Mouse (Mus musculus) T-helper 2 cell (primary cell): ENCODE measurements around the gene Ppp4r2.

Experiments used
- in situ Hi-C: fragments of 300-600 bp; cut with MboI, MseI; formaldehyde crosslinking; loops from one replicate; pipeline ENCODE4 v1.15.1; 2025; ENCODE audit warnings: high pct_unique_total_duplicates

The Ppp4r2 gene

GRCm38 (mm10) chr6:100833355-100833754 lies at the start of gene Ppp4r2:
Gene Ppp4r2, plus strand, starts transcription at chr6:100833622.
- in situ Hi-C loops: no loop called here

- in situ Hi-C loops: no loop called here
These were observed 45.7 kb upstream of the Ppp4r2 start for GRCm38 (mm10) chr6:100787726-100788125.

GRCm38 (mm10) chr6:100789161-100789560 lies 44.3 kb upstream of the Ppp4r2 start:
- in situ Hi-C loops: no loop called here

GRCm38 (mm10) chr6:100792055-100792659 lies 41.3 kb upstream of the Ppp4r2 start:
- in situ Hi-C loops: no loop called here

DNA sequence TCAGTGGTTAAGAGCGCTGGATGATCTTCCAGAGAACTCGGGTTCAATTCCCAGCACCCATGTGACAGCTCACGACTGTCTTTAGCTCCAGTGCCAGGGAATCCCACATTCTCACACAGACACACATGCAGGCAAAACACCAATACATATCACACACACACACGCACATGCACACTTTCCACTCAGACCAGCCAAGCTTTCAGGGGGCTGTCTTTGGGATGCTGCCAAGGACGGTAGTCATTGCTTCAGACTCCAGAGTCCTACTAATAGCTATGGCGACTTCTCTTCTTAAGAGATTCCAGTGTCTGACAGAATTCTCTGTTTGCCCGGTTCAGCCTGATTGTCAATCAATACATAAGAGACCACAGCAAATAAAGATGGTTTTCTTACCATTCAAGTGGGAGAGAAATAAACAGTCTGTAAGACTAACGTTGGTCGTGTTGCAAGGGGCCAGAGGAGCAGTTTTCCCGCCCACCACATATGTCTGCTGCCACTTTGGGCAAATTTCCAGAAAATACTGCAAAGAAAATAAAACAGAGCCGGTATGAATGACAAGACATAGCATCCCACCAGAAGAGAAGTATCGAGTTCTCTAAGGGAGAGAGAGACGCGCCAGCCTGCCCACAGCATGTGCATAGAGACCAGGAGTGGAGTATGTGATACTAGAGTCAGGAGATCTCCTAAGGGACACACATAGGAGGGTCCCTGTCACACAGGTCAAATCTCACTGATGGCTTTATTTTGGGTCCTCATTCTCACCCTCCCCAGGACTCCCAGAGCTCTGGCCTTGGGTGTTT lies 40.3 kb upstream of the Ppp4r2 start:
- in situ Hi-C loops: no loop called here

- in situ Hi-C loops: no loop called here
These were observed 37.6 kb upstream of the Ppp4r2 start for GRCm38 (mm10) chr6:100795797-100796196.

DNA sequence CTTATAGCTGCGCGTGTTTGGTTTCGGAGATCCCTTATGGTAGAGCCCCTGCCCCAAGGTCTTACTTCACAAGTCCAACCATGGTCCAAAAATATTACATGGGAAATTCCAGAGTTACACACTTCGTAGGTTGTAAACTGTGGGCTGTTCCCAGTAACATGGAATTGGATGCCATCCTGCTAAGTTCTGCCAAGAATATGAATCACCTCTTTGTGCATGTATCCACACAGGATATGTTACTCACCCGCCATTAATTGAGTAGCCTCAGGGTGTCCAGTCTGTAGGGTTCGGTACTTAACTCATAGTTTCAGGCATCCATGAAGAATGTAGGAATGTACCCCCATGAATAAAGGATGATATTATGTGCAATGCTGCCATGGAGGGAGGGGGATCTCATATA lies 34.1 kb upstream of the Ppp4r2 start:
- in situ Hi-C loops: no loop called here

GRCm38 (mm10) chr6:100799766-100800165 lies 33.7 kb upstream of the Ppp4r2 start:
- in situ Hi-C loops: no loop called here

DNA sequence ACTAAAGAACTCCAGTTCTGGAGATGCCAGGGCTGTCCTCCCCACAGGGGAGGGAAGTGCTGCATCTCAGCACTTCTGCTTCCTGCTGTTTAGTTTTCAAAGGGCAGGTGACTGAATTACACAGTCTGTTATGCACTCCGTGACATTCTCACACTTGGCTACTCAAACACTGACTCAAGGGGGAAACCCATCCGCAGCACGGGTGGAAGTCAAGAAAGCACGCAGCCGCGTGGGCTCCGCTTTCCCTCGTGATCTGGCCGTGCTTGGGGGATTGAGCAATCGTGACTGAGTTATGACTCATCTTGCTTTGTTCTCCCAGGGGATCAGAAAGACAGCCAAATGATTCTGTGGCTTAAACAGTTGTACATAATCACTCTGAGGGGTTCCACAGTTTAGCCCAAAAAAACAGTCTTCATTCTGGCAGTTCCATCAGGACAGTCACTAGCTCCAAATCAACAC lies 32.9 kb upstream of the Ppp4r2 start:
- in situ Hi-C loops: no loop called here

DNA sequence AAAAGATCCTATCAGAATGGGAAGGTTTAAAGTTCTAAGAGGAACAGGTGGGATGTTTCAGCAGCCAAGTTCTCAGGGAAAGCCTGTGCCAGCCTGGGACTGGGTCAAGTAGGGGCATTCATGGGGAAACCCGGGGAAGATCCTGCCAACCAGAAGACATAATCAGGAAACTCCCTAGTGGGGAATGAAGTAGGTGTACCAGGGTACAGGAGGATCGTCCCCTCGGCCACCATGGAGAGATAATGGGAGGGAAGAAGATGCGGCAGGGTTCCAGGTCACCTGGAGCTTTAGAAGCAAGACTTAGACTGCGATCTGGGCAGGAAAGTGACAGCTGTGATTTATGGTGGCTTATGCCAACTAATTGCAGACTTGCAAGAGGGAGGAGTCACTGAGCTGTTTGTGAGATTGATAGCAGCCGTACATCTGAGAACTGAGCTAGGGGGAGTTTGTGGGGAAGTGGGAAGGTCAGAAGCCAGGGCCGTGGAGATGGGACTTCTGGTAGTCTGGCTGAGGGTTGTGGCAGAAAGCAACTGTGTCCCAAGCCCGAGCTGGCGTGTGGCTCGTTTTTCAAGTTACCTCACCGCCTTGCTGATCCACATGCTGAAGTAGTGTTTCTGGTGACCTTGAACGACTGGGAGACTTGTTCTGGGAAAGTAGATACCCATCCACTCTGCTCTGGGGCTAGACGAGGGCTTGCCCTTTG lies 30.9 kb upstream of the Ppp4r2 start:
- in situ Hi-C loops: no loop called here

GRCm38 (mm10) chr6:100803250-100803649 lies 30.2 kb upstream of the Ppp4r2 start:
- in situ Hi-C loops: no loop called here

DNA sequence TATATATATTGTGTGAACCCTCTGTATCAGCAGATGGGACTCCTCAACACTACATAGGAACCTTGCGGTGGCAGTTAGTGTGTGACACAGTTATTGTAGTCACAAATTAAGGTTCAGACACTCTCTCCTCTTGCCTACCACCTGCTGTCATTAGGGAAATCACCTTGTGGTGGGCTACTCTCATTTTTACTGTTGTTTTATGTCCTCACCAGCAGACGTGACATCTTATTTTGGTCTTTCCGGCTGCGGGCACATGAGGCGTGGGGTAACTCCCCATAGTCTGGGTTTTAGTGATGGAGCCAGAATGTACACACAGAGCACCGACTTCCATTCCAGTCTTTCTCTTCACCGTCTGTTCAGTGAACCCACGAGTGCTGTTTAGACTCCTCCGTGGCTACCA lies 26.2 kb upstream of the Ppp4r2 start:
- in situ Hi-C loops: no loop called here

- in situ Hi-C loops: no loop called here
These were observed 25.7 kb upstream of the Ppp4r2 start for GRCm38 (mm10) chr6:100807746-100808145.

DNA sequence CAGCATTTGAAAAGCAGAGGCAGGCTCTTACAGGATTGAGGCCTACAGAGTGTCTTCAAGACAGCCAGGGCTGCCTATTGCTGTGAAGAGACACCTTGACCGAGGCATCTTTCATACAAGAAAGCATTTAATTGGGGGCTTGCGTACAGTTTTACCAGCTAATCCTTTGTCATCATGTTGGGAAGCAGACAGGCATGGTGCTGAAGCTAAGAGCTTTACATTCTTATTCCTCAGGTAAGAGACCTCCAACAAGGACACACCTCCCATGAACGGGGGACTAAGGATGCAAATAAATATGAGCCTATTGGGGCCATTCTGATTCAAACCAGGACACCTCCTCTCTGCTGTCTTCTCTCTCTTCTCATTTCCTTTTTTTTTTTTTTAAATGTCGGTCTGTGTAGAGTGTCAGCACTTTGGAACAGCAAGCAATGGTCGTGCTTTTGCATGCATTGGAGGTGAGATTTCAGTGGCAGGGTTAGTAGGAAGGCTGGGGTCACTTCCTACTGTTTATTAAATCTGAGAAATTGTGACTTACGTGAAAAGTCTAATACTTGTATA lies 25.1 kb upstream of the Ppp4r2 start:
- in situ Hi-C loops: no loop called here

- in situ Hi-C loops: no loop called here
These were observed 23.3 kb upstream of the Ppp4r2 start for GRCm38 (mm10) chr6:100810117-100810516.

GRCm38 (mm10) chr6:100811731-100812130 lies 21.7 kb upstream of the Ppp4r2 start:
- in situ Hi-C loops: no loop called here

- in situ Hi-C loops: no loop called here
These were observed 12.1 kb upstream of the Ppp4r2 start for GRCm38 (mm10) chr6:100821367-100821766.

- in situ Hi-C loops: no loop called here
These were observed 10.1 kb upstream of the Ppp4r2 start for GRCm38 (mm10) chr6:100823356-100823755.

DNA sequence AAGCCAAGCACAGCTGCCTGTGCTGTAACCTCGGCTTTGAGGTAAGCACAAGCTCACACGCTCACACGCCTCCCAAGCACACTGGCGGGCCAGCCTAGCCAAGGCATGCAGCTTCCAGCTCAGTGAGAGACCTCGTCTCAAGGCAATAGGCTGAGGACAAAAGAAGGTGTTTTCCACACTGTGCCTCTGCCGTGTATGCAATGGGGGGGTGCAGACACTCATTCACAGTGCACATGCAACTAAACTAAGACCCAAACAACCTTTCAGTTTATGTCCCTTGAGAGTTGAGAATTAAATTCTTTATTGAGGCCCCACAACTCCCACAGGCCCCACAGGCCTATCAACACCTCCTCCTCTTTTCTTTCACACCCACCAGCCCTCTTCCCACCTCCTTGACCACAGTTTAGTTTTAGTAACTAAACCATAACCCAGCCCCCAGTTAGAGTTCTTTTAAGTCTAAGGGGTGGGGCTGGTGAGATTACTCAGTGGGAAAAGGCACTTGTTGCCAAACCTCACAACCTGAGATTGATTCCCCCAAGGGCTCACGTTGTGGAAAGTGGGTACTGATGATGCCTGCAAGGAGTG lies 8.9 kb upstream of the Ppp4r2 start:
- in situ Hi-C loops: no loop called here

GRCm38 (mm10) chr6:100826046-100826445 lies 7.4 kb upstream of the Ppp4r2 start:
- in situ Hi-C loops: no loop called here

DNA sequence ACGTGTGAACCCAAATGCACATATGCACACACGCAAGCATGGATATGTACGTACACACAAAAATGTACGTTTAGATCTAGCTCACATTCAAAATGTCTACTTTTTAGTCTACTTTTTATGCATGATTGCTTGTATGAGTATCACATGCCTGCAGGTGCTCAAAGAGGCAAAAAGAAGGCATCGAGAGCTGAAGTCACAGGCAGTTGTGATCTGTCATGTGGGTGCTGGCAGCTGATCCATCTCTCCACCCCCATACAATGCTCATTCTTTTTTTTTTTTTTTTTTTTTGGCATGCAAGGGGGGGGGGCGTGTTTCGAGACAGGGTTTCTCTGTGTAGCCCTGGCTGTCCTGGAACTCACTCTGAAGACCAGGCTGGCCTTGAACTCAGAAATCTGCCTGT lies 4.9 kb upstream of the Ppp4r2 start:
- in situ Hi-C loops: no loop called here

GRCm38 (mm10) chr6:100829770-100830169 lies 3.7 kb upstream of the Ppp4r2 start:
- in situ Hi-C loops: no loop called here
